Mouse (Mus musculus) ES-Bruce4 (cell line): ENCODE results near the gene Cyb561d2.

Experiments used
- CTCF ChIP-seq: IDR thresholded peaks from one replicate; pipeline ENCODE4 v1.8.1; 2011; ENCODE audit warnings: low read depth, low read length
- POLR2A ChIP-seq: IDR thresholded peaks from one replicate; pipeline ENCODE4 v1.8.1; 2011; ENCODE audit warnings: low read length; ENCODE audit not compliant: insufficient read depth

- TF ChIP-seq CTCF (no peak), POLR2A (no peak)
Observed at GRCm38 (mm10) chr9:107583174-107583573, 41.2 kb upstream of the Cyb561d2 start.
